Mouse (Mus musculus) embryo, embryonic 11 days (tissue): ENCODE measurements at regions not wholly inside any gene's neighbourhood (a gene's known extent, or its start where the extent isn't known, plus 50 kb on each side); places are given as distances from the start of the nearest gene placed in this dataset.
"Not testable (repeated sequence)": the region's sequence is repeated elsewhere in the genome, so short reads cannot be mapped to it uniquely, and the experiment has no call there.

Experiments used
- DNase-seq: peaks from one replicate; pipeline ENCODE4 v3.0.0-alpha.2; 2015

DNA sequence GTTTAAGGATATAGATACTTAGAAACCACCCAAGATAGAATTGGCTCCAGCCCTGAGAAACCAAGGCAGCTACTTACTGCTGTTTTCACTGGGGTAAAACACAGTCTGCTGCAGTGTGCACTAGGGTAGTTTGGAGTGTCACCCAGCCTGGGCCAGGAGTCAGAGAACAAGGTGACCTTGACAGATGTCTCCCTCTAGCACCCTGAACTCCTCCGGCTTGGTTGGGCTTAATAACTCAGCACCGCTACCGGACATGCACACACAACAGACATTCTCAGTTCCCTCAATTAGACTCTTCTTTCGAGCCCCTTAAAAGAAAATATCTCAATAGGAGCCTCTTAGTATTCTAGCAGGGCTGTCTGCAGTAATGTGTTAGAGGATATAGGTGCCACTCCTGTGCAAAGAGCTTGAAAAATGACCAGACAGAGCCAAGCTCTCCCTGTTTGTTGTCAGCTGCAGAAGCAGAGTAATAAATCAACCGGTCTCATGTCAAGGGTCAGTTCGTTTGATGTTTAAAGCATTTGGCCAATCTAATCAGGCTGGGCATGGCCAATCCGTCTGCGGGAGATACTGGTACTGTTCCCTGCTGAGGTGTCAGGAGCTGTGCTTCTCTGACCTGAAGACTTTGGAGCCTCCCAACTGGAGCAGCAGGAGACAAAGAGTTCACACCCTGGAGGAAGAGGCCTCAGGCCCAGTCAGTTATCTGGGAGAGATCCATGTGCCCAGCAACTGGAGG is 299.1 kb downstream of the Eipr1 start:
- DNase-seq, result peak; percentile 66

DNA sequence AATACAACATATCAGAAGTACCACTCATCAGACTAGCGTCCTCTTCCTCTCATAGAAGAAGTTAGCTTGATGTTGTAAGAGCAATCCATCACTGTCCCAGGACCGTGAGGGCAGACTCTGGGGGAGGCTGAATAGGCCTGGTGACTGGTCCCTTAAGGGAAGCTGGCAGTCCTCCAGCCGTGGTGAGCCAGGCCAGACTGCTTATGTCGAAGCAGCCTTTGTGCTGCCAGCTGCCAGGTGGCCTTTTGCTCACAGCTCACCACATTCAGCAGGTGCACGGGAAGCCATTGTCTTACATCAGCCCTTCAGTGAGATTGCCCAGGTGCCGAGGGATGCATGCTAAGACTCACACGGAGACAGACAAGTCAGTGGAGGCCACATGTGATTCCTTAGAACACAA is 302.8 kb downstream of the Eipr1 start:
- peak; percentile 16 for DNase-seq

DNA sequence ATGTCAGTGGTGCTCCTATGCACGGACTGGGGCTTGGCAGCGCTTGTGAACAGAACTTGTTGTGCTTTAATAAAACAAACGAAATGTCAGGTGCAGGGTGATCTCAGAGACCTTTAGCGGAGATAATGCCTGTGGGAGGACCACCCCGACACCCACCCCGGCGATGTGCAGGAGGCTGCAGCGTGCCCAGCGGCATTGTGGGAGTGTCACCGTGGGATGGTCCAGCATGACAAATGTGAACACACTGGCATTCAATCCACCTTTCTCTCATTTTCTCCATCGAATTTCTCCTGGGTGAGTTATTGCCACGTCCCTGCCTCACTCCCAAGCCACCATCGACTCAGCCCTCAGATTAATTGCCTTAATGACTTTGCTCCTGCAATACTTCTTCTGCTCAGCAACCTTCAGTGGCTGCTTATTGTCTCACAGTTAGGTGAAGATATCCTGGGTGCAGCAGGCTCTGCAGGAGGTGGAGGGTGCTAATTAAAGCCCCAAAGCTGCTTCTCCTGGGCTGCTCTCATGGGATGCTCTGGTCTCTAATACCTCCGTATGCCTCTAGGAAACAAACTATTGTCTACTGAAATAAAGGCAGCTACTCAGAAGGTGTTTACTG is 310.5 kb downstream of the Eipr1 start:
- DNase-seq, result no peak

DNA sequence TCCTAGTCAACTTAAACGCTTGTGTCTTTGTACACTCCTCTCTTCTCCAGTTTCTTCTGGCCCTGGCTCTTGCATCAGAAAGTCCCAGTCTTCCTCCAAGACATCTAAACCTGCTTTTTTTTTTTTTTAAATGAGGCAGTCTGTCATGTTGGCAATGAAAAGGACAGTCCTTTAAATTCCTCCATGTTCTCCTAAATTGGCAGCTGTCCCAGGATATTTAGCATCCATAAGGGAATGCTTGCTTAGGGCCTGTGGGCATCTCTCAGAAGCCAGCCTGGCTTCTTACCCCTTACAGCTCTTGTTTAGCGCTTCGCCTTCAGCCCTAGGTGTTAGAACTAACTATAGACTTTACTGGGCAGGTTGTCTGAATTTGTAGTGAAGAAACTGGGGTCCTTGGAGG is 311.2 kb downstream of the Eipr1 start:
- no peak for DNase-seq

DNA sequence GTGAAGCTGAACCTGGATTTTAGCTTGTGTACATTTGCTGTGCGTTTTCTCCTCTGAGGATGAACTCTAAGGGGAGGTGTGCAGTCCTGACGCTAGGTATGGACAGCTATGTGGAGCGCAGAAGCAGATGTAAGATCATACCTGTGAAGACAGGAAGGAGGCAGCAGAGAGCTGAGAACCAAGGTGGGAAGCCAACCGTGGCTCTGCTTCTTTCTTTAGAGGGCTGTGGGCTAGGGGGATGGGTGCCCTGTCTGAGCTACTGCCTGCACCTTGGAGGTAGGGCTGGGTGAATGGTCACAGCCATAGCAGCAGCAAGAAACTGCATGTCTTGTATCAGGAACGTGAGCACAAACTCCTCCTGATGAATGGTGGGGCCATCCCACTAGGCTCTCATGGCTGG is 316.6 kb downstream of the Eipr1 start:
- peak; percentile 54 for DNase-seq

DNA sequence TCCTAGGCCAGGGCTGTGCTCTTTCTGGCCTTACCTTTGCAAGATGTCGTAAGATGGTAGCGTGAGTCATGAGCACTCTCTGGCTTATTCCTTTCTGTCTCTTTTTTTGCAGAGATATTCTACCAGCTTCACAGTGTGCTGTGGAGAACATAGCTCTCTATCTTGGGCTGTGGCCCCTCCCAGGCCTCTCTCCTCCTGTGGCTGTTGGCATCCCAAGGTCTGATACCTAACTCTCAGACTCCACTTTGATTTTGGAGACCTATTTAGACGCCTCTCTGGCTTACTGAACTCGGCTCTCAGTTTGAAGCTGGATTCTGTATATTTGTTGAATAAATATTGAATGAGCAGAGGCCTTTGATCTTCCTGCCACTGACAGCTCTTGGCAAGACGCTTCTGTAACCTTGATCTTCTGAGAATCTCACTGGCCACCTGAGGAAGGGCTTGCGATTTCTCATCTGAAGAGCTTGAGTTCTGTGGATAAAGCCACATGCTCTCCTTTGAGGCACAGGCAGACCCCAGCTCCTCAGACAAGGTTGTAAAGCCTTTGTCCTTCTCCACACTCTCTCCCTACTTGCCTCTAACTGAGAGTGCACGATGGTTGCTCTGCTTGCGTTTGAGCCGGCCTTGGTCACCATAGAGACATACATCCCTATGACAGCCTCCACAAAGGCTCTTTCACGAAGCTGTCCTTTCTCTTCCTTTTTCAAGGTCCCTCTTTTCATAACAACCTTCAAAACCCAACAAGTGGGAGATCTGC is 323.7 kb downstream of the Eipr1 start:
- no peak for DNase-seq

DNA sequence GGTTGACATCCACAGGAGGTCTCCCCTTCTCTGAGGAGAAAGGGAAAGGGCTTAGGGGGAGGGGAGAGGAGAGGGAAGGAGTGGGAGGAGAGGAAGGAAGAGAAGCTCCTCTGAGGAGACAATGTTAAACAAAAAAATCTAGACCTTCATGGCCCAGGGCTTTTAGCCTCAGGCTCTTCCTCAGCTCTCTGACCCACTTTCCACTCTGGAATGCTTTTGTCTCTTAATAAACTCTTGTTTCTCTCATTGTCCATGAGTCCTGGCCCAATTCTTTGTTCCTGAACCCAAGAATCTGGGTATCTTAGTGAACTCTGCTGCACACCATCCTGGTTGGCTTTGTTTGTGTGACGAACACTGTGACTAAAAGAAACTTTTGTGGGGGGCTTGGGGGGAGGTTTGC is 325.0 kb downstream of the Eipr1 start:
- no peak for DNase-seq

DNA sequence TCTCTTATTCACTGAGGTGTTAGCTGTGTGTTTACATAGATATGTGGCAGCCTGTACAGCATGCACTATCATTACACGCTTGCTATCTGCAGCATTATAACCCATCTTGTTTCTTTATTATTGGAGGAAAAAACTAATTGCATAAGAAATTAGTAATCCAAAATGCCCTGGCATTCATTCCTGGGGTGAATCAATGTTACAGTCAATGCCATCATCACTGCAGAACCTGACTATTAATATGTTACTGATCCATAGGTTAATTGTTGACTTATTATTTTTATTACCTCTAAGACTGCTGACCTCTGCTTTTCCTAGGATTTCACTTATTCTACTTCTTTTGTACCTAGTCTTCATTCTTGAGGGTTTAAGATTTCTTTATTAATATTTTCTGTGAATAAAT is 327.4 kb downstream of the Eipr1 start:
- no peak for DNase-seq

DNA sequence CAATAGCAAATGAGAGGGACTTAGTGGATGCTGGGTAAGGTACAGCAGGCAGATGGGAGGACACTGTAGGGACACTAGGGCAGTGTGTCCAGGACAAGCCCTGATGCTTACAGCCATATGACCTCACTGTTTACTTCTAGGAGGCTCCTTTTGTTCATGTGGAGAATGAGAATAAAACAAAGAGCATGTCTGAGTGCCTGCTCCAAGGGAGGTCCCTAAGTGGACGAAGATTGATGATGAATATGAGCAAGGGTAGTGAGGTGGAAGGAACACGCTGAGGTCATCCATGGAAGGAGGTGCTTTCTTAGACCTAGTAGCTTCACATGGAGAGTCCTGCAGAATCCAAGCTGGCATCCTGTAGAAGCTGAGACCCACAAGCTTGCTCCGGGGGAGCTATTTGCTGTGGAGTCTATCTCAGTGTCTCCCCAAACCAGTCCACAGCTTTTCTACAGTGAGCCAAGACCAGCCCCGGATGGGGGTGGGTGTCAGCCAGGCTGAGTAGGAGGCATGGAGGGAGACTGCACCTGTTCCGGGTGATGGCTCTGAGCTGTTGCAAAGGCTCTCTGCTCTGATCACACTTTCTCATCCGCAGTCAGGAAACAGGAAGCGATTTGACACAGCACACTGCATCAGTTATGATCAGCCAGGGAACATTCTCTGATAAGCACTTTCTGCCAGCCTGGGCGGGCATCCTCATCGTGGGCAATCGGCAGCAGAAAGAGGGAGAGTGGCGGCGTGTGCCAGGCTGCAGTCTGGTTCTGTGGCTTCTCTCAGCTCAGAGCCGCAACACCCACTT is 332.0 kb downstream of the Eipr1 start:
- DNase-seq, result no peak

DNA sequence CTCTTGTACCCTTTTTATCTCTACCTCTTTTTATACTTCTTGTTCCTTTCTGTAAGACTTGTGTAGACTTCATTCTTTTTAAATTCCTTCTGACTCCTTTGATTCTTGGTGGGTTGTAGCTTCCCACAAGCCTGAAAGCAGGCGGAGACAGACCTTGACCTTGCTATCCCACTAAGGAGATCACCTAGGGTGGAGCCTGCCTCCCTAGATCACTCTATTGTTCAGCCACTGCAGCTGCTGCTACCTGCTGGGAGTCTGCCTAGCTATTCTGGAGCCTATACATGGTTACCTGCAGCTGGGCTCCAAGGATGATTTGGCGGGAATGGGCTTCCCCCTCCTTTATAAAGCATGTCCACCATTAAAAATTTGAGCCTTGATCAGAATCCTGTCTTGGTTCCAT is 335.6 kb downstream of the Eipr1 start:
- not testable (repeated sequence) for DNase-seq

DNA sequence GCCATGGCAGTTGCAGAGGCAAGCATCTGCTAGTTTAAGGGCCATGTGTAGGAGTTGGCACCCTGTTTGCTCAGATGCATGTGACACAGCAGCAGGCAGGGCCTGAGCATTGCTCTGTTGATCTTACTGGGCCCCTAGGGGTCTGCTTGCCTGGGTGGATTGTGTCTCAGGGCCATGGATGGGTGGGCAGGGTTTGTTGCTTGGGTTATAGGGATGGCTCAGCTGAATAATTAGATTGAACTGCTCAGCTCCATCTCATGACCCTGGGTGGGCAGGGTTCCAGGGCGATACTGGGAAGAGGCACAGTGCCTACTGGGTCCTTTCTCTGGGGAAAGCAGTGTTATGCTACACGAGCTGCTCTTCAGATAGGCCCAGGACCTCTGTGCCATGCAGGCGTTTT is 338.0 kb downstream of the Eipr1 start:
- no peak for DNase-seq

DNA sequence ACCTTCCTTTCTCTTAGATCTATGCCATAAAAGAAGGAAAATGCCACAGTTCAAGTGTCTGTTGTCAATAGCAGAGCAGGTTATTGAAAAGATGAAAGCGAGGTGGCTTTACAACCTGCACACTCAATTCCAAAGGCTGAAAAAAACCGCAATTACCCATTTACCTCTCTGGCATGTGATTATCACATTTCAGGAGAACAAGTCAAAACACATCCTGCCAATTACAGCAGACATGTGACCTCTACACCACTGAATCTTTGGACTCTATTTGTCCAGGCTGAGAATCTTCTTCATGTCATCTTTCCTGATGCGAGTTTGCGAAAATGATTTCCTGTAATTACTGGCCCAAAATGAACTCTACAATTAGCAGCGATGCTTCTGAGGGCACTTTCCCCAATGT is 338.8 kb downstream of the Eipr1 start:
- no peak for DNase-seq

DNA sequence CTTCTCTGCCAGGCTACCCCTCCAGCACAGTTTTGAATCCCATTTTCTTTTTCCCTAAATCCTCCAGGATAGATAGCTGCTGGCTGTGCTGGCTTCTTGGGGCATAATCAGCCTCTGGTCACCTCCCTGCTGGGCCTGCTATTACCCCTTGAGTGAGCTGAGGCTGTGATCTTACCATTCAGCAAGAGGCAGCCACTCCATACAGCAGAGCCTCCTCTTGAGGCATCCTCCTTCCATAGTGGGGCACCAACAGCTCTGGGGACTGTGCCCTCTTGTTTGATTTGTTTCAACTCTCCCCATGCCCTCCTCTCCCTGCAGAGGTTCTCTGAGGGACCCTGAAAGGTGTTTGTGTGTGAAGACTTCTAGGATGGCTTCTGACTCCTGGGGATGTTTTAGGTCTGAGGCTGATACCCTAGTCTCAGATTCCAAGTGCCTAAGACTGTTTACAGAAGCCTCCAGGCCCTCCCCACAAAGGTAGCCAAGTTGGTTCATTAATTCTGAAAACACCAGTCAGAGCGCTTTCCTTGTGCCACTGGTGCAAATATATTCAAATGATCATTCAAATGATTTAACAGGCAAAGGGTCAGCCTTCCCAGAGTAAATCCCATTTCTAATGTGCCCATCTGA is 343.9 kb downstream of the Eipr1 start:
- no peak for DNase-seq

DNA sequence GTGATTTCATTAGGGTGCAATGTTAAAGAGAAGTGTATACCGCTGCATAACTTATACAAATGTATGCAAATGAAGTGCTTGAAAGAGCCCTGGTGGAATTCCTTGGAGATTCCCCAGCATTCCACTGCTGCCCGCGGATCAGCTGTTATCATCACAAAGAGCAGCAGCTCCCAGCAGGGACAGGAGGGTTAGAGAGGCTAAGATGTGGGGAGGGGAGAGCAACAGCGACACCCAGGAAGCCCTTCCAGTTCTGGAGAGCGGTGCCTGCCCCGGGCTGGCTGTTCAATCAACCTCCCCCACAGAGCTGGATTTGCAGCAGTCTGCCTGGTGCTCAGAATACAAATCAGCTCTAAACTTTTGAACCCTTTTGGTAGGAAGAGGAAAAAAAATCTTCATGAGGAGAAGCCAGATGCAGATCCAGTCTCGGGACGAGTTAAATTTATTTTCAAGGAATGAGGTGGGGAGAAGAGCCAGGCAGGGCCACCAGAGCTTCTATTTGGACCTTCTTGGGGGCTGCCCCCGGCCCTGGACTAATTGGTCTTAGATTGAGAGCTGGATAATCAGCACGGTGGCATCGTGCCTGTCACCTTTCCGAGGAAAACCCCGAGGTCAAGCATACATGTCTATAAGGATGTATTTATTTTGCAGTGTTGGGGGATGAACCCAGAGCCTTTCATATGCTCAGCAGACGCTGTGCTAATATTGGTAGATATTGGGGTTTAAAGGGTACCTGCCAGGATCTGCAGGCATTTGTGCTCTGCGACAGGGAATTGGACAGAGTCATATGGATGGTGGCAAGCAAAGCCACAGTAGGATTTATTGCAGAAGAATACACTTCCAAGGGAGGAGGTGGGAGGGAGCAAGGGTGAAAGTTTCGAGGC is 344.7 kb downstream of the Eipr1 start:
- peak; percentile 84 for DNase-seq

DNA sequence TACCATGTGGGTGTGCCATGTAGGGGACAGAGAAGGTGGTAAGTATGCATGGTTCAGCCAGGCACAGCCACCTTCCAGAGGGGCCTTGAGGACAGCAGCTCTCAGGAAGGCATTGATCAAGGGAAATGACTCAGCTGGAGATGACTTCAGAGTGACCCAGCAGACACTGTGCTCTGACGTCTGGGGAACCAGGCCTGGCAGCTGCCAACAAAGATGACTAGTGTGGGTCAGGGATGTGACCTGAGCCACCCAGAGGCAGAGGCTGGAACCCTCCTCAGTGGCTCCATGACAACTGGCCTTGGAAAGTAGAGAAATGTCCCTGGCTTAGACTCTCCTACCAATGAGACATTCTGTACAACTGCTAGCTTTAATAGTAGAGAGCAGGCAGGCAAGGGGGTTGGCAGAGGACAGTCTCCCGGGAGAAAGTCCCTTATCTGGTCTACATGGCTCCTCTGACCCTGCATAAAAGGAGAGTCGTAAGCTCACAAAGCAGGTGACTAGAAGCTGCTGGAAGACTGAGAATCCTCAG is 348.5 kb downstream of the Eipr1 start:
- no peak for DNase-seq

DNA sequence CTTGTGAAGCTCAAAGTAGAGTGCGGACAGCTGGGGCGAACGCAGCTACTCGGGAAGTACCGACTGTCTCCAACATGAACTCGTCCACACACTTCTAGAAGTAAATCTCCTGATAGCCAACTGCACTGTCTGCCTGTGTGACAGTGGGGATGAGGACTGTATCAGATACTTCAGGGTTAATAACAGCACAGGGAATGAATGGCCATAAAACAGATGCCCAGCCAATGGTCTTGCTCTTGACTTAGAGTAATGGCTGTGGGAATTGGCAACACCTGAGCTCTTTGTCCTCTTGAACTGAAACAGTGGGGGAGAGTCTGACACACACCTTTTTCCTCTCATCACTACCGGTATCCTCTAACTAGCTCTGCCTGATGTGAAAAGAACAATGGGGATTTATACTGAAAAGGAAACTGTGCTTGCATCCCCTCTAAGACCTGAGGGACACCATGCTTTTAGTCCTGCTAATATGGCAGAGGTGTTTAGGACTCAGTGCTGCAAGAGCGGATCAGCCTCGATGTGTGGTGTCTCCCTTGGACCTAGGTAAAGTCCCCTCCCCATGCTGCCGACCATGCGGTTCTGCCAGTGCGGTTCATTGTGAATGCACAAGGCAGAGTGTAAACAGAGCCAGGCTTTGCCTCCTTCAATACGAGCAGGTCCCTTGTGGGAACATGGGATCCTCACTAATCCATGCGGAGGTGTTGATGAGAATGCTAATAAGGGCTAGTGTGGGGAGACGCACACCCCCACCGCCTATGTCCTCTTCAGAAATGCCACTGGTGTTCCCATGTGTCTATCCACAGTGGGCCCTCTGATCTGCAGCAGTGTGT is 355.5 kb downstream of the Eipr1 start:
- DNase-seq, result peak; percentile 12

DNA sequence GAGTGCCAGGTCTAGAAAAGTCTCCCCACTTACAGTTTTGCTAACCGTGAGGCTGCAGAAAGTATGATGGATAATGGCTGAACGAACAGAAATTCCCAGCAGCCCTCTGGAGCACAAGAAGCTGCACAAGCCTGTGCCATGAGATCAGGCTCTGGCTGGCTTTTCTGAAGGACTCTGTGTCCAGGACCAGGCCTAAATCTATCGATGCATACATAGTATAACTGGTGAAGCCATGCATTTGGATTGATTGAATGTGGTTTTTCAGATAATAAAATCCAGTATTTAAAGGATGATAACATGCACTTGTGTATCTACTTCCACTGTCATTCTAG is 356.1 kb downstream of the Eipr1 start:
- DNase-seq, result no peak

DNA sequence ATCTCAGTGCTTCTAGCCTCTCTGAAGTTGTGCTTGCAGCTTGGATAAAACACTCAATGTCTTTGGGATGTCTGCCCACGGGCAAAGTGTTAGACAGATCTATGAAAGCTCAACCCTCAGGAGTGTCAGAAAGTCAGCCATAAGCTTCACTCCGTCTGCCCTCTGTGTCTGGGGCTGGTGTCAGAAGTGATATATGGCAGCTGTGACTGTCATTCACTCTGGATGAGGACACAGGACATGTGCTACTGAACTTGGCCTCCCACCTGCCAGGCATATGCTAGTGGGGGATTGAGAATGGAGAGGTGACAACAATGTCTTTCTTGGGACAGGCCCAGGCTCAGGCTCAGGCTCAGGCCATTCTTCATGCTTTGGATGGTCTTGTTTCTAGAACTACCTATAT is 366.7 kb downstream of the Eipr1 start:
- no peak for DNase-seq

DNA sequence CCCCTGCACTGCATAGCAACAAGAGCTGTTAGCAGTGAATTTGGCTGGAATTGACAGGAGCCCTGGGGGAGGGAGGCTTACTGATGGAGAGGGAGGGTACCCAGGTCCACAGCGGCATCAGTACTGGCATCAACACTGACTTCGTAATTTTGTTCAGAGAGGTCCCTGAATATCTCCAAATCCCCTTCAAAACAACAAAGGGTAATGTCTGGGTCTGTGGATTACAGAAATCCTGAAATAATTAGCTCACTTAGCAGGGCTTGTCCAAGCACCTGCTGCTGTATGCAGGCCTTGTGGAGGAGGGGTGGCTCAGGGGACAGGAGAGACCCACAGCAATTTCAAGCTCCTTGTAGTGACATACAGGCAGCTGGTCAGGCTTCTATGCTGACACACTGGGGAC is 369.6 kb downstream of the Eipr1 start:
- DNase-seq, result no peak

DNA sequence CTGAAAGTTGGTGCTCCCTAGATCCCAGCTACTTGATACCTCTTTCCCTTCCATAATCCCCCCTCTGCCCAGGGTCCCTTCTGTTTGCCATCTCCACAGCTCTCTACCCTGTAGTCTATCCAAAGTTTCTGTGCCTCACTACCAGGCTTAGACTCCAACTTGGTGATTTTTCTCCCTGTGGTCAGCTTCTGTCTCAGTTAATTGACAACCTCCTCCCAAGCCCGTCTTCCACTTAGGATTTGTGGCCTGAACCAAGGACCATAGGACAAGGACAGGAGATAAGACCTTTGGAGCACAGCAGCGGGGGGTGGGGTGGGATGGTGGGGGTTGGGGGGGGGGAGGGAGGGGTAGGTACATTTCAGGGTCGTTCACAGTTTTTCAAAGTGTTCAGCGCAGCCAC is 371.3 kb downstream of the Eipr1 start:
- DNase-seq, result no peak
